Mouse (Mus musculus) retina, adult 2 months (tissue): ENCODE data around the gene Gal3st3.
"Not testable (repeated sequence)": the region's sequence is repeated elsewhere in the genome, so short reads cannot be mapped to it uniquely, and the experiment has no call there.

Source experiments
- DNase-seq: peaks from one replicate; pipeline ENCODE4 v3.0.0-alpha.2; 2012; ENCODE audit warnings: low read depth, low spot score

Gal3st3 gene

DNA sequence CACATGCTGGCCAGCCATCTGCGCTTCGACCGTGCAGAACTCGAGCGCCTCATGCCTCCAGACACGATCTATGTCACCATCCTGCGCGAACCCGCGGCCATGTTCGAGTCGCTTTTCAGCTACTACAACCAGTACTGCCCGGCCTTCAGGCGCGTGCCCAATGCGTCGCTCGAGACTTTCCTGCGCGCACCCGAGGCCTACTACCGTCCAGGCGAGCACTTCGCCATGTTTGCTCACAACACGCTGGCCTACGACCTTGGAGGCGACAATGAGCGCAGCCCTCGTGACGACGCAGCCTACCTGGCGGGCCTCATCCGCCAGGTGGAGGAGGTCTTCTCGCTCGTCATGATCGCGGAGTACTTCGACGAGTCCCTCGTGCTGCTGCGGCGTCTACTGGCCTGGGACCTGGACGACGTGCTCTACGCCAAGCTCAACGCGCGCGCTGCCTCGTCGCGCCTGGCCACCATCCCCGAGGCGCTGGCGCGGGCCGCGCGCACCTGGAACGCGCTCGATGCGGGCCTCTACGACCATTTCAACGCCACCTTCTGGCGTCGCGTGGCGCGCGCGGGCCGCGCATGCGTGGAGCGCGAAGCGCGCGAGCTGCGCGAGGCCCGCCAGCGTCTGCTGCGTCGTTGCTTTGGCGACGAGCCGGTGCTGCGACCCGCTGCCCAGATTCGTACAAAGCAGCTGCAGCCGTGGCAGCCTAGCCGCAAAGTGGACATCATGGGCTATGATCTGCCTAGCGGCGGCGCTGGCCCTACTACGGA is 9.0 kb downstream of the Gal3st3 start:
- DNase-seq = no peak

DNA sequence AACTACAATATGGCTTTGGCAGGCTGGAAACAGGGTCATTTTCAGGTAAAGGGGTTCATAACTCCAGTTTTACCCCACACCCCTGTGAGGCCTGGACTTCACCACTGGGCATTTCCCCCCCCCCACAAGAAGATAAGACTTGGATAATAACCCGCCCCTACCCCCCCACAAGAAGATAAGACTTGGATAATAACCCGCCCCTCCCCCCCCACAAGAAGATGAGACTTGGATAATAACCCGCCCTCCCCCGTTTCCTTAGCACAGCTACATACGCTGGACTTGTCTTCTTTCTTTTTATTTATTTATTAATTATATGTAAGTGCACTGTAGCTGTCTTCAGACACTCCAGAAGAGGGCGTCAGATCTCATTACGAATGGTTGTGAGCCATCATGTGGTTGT is 10.9 kb downstream of the Gal3st3 start:
- peak; percentile 61 for DNase-seq

DNA sequence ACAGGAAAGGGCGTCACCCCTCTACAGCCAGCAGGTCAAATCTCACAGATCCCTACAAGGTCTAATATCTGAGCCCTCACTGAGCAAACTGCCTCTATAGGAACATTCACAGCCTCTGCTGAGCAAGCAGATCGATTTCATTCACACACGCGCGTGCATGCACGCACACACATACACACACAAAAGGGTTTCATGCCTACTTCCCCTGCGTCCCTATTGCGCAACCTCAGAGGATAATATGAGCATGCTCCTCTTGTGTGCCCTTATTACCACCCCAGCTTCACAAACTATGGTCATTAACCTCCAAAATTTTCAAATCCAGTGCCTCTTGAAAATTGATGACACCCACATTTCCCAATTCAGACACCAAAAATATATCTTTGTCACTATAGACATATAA is 15.1 kb downstream of the Gal3st3 start:
- DNase-seq = no peak

DNA sequence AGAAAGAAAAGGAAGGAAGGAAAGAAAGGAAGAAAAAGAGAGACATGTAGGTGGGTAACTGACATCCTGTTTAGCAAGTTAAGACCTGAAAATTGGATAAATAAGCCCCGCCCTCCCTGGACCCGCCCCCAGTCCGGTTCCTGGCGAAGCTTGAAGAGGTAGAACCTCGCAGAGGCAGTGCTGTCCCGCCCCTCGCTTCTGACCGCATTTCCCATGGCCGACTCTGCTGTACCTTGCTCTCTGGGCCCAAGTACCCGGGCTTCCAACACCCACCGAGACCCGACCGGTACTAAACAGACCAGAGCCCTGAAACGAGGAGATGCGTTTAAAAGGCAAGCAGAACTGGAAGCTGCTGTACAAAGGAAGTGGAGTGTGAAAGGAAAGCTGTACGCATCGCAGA is 25.7 kb downstream of the Gal3st3 start:
- no peak for DNase-seq

DNA sequence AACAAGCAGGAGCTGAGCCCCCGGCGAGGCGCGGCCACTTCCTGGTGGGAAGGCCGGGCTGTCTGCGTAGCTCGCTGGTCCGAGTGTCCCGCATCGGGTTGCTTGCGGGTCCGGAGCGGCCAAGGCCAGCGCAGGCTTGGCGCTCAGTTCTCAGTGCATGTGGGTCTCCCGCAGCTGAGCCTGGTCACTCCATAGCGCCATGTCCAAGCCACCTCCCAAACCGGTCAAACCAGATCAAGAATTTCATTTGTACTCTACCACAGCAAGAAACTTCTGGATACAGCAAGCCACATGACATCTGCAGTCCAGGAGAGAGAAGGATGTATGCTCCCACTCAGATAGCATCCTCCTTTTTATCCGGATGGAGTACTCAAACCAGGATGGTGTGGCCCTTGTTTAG is 29.8 kb downstream of the Gal3st3 start:
- DNase-seq = no peak

DNA sequence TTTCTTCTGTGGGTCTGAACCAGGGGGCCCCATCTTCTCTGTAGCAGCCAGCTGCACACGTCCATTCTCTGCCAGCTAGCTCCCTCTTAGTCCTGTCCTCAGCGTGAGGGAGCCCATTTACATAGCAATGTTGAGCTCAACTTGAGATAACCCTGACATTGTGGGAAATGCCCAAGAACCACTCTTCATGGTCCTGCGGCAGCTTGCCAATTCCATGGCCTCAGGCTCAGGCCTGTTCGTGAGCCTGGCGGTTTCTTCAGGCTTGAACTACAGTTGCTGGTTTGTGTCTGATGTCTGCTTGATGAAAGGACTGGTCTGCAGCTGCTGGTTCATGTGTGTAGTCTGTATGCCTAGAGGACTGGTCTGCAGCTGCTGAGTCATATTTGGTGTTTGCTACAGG is 36.6 kb downstream of the Gal3st3 start:
- no peak for DNase-seq

DNA sequence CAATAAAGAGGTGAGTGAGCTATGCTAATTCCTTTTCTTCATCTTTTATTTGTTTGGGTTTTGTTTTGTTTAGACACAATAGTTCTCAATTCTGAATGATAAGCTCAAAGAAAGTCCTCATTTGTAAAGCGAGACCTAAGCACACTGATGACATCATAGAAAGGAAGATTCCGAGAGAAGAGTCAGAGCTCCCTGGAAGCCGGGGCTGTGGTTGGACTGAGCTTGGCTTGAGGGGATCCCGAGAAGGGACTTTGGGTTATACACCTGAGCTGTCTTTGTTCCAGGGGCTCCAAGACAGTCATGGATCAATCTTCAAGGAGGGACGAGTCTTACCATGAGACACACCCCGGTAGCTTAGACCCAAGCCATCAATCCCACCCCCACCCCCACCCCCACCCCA is 37.3 kb downstream of the Gal3st3 start, which contains the start of gene Catsper1:
TSS of gene Catsper1 (plus strand) at position 301 of the 400 bp plus-strand sequence.
- no peak for DNase-seq

DNA sequence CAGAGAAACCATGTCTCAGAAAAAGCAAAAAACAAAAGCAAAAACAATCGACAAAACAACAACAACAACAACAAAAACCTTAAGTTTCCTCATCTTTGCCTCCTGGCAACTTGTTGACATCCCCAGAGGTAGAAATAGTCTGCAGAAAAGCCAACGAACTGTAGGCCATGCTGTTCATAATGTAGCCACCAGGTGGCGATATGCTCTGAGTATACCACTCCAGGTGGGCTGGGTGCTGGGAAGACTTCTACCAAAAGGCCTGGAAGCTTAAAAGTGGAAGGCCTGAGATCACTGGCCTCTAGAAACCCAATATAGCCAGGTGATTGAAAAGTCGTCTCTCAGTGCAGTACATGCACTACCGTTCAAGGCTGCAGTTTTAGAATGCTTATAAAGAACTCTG is 39.8 kb downstream of the Gal3st3 start:
- DNase-seq = peak; percentile 53

DNA sequence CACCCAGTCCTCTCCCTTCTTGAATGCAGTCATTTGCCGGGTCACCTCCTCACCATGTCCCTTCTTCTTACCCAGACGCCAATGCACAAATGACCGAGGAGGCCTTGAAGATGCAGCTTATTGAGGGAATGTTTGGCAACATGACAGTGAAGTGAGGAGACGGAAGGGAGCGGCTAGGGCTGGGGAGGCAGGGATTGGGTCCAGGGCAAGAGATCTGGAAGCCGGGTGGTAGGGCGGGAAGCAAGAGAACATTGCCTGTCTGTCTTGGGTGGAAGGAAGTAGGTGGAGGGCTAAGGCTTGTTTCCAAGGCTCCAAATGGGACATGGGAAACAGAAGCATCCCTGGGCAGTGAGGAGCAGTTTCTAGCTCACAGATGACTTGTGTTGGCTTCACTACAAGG is 43.2 kb downstream of the Gal3st3 start:
- no peak for DNase-seq

DNA sequence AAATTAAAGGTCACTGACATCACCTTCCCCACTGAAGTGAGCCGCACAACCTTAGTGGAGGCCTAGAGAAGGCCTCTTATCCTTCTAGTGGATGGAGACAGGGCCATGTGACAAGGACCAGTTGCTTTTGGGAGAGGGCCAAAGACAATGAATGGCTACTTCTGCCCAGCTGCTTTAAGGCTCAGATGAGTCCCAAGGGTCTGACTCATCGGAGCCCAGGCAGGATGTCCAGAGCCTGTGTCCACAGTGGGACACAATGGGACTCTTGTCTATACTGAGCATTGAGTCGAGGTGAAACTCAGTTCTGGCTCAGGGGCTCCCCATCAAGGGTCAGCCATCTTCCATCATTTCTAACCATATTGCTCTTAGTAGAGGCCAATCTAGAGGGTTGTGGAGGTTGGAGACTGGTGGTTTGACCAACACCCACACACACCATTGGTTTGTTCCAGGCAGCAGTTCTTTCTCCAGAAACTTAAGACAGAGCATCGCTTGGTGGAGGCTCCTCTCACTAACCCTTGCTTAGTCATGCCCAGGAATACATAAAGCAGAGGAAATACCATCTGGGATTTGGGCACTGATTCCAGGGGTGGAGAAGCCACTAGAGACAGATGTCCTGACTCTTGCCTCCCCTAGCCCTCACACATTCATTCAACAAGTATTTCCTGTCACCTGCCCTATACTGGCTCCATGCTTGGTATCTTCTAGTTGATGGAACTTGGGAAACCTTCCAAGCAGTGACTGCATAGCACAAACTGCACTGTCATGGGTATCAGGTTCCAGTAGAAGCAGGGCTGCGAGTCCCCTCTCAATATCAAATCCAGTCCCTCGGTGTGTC is 47.4 kb downstream of the Gal3st3 start:
- DNase-seq = no peak

DNA sequence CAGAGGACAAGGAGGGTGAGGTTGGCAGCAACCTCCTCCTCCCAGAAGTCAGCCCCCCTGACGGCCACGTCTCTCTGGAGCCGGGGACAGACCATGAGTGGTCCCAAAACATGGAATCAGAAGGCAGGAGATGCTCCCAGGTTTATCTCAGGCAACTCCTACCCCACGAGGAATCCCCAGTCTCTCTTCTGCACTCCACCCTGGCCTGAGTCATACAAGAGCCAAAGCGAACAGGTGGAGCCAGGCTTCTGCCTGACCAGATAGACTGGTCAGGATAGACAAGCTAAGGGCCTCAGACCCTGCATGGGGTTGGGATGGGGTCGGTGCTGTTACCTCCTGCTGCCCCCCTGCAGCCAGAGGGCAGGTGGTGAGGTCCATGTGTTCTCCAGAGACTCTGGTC is 49.9 kb downstream of the Gal3st3 start:
- no peak for DNase-seq

DNA sequence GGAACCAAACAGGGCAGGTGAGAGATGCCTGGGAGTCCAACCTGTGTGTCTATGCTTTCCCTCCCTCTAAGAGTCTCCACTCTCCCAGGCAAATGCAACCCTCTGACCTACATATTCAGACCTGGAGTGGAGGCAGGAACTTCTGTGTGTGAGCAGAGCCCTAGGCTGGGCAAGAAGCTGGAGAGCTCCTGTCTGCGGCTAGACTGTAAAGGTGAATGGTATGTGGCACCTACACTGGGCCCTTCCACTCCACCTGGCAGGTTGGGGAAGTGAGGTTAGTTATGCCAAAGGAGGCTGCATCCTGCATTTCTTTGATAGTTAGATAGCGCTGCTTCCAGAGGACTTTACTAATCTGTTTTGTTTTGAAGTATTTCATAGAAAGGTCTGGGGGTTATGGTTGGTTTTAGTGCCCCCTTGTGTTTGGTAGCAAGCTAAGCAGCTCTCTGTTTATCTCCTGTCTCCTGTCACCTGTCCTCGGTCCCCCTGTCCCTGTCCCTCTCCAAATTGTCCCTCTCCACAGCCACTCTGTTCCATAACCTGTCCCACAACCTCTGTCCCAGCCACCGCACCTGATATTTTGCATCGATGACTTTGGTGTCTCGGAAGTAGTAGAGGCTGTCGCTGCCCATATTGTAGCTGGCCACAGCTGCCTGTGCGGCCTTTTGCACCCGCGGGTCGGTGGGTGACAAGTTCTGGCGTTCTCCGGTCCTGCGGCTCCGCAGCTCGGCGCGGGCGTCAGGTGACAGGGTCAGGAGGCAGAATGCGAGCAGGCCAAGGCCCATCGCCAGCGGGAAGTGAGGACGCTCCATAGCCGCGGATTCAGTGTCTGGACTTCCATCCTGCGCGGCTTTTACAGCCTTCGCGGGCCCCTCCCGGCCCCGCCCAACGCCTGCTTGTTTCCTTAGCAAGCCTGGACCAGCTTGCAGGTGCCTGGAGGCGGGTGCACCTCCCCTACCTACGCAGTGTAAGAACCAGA is 50.7 kb downstream of the Gal3st3 start:
- DNase-seq = no peak

DNA sequence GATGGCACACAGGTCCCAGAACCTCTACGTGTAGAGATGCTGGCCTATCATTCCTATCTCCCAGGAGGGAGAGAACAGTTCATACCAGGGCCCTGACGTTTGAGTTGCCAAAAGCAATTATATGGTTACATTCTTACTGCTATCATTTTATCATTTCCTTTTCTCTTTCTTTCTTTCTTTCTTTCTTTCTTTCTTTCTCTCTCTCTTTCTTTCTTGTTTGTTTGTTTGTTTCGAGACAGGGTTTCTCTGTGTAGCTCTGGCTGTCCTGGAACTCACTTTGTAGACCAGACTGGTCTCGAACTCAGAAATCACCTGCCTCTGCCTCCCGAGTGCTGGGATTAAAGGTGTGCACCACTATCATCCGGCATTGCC is 51.4 kb downstream of the Gal3st3 start, which contains the start of gene Cst6:
TSS of gene Cst6 (minus strand) at position 73 of the 372 bp plus-strand sequence.
- not testable (repeated sequence) for DNase-seq

DNA sequence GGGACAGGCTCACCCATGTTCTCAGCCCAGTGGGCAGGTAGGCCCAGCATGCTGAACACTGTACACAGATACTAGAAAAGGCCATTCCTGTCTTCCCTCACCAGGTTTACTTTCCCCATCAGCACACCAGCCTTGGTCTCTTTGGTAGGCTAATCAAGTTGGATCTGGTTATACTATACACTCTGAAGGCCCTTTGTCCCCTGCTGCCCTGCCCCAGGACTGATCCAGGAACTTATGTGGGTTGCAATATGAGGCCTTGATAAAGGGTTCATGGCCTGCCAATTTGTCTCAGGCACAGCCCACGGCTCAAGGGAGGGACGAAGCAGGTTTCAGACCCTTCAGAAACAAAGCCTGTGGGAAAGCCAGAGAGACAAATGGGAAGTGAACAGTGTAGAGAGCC is 55.5 kb downstream of the Gal3st3 start:
- DNase-seq = no peak

DNA sequence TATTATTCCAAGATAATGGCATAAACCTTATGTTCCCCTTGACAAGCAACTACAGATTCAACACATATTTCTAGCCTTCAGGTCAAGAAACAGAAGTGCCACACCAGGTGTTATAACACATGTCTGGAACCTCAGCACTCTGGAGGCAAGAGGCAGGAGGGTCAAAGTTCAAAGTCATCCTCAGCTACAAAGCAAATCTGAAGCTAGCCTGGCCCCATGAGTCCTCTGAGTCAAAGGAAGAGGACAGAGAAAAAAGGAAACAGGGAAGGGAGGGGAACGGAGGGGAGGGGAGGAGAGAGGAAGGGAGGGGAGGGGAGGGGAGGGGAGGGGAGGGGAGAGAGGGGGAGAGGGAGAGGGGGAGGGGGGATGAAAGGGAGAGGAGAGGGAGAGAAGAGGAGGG is 57.9 kb downstream of the Gal3st3 start:
- no peak for DNase-seq
